Mouse (Mus musculus): ENCODE measurements around the gene Fam186b.

Fam186b gene

DNA sequence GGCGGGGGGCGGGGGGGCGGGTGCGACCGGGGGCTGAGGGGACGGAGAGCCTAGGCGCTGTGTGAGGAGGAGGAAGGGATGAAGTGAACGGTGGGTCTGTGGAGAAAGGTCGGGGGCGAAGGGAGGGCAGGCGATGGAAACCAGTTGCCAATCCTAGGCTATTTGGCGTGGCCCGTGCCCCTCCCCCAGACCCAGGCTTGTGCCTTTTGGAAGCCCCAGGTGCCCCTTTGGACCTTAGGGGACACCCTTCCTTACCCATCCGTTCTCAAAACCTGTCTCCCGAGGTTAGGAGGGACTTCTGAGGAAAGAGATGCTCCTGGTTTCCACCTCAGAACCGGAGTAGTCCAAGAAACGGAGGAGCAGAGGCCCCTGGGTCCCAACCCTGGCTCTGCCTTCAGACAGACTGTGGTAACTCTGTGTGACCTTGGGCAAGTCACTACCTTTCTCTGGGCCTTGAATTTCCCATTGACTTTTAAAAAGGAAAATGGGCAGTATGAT is at the start of gene Fam186b:
Gene Fam186b, minus strand, starts transcription at position 405 of the 498 bp plus-strand sequence.
- DNase-seq (ENCODE audit: extremely low read depth, low read depth): no peak

GRCm38 (mm10) chr15:99344961-99345360 is 49.3 kb upstream of the Fam186b start:
- DNase-seq (ENCODE audit: extremely low read depth, low read depth): no peak

- DNase-seq (ENCODE audit: extremely low read depth, low read depth): no peak
These were observed 48.6 kb upstream of the Fam186b start for GRCm38 (mm10) chr15:99344148-99344870.

DNA sequence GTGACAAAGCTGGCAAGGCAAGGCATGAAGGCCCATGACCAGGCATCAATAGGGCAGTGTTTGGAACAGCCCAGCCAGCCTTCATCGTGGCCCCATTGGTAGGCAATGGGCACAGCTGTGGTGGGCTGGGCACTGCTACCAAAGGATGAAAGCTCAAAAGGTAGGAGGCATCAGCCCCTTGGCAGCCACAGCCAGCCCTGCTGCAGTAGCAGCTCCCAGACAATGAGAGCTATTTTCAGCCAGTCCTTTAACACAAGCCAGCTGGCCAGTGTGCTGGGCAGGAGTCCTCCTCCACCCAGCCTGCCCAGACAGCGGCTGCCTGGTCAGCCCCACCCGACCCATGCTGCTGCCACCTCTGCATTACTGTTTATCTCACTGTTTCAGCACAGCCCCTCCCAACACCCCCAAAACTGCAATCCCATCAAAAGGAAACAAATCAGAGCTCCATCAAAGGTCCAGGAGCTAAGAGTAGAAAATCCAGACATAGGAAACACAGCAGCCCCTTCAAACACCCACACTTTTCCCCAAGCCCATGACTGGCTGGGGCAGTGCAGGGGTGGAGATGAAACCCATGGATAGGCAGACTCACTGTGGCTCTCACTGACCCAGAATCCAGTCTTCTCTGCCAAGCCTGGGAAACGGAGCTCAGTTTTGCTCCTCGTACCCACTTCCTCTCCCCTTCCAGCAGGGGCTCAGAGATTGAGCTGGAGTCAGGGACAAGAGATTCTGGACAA is 47.9 kb upstream of the Fam186b start:
- no peak for DNase-seq (ENCODE audit: extremely low read depth, low read depth)

- no peak for DNase-seq (ENCODE audit: extremely low read depth, low read depth)
These were observed 46.7 kb upstream of the Fam186b start for GRCm38 (mm10) chr15:99342194-99342981.

GRCm38 (mm10) chr15:99341102-99341501 is 45.4 kb upstream of the Fam186b start:
- DNase-seq (ENCODE audit: extremely low read depth, low read depth): peak; percentile 54

- no peak for DNase-seq (ENCODE audit: extremely low read depth, low read depth)
These were observed 44.0 kb upstream of the Fam186b start for GRCm38 (mm10) chr15:99339669-99340068.

GRCm38 (mm10) chr15:99338916-99339315 is 43.2 kb upstream of the Fam186b start:
- no peak for DNase-seq (ENCODE audit: extremely low read depth, low read depth)

DNA sequence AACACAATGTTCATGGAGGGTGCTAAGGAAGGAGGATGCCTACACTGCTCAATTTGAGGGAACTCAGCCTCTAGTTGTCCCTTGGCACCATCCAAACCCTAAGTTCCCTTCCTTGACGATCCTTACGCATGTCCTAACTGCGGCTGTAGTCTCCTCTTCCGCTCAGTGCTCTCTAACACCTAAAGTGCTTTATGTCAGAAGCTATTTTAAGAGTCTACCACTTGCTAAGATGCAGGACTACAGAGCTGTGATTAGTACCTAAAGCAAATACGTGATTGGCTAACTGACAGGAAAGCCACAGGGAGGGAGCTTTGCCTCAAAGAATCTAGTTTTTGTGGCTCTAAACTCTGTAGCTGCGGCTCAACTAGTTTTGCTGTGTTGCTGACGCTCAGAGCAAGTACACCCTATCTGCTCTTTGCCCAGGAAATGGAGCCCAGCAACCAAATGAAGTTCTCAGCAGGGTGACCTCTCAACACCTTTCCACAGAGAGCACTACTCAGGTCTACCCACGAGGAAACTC is 40.2 kb upstream of the Fam186b start:
- DNase-seq (ENCODE audit: extremely low read depth, low read depth): no peak

- no peak for DNase-seq (ENCODE audit: extremely low read depth, low read depth)
These were observed 38.8 kb upstream of the Fam186b start for GRCm38 (mm10) chr15:99334500-99334899.

GRCm38 (mm10) chr15:99333676-99334065 is 38.0 kb upstream of the Fam186b start:
- DNase-seq (ENCODE audit: extremely low read depth, low read depth): no peak

DNA sequence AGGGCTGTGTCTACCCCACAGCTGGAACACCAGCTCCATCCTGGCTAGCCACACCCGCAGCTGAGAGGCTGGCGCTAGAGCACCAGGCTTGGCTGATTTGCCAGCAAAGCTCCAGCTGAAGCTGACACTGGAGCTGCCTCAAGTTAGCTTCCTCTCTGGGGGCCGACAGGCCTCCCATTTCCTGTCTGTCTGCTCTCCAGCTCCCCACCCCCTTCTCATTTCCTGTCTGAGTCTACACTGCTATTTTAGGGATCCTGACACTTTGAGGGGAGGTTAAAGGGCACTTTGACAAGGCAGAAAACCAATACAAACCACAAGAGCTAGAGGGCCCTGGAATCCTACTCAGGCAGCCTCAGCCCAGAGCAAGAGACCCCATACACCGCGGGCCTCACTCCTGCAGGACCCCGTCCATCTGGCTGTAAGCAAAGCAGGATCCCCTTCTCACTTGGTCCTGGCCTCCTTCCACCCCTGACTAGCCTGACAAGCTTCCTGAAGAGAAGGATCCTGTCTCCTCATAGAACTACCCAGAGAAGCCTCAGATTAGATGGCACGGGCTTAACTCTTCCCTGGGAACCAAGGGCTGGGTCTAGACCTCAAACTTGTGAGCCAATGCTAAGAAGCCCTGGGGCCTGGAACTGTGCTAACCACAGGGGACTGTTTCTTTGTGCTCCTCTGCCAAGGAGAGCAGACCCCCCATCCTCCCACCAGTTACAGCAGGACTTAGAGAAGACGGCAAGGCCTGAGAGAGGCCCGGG is 37.4 kb upstream of the Fam186b start:
- DNase-seq (ENCODE audit: extremely low read depth, low read depth): peak; percentile 86

GRCm38 (mm10) chr15:99332111-99332510 is 36.4 kb upstream of the Fam186b start:
- DNase-seq (ENCODE audit: extremely low read depth, low read depth): no peak

GRCm38 (mm10) chr15:99331341-99331740 is 35.7 kb upstream of the Fam186b start:
- no peak for DNase-seq (ENCODE audit: extremely low read depth, low read depth)

GRCm38 (mm10) chr15:99330324-99330723 is 34.6 kb upstream of the Fam186b start:
- no peak for DNase-seq (ENCODE audit: extremely low read depth, low read depth)

- no peak for DNase-seq (ENCODE audit: extremely low read depth, low read depth)
These were observed 32.3 kb upstream of the Fam186b start for GRCm38 (mm10) chr15:99328011-99328410.

- DNase-seq (ENCODE audit: extremely low read depth, low read depth): peak; percentile 47
These were observed 31.3 kb upstream of the Fam186b start for GRCm38 (mm10) chr15:99326959-99327358.

GRCm38 (mm10) chr15:99326407-99326806 is 30.7 kb upstream of the Fam186b start:
- DNase-seq (ENCODE audit: extremely low read depth, low read depth): no peak

DNA sequence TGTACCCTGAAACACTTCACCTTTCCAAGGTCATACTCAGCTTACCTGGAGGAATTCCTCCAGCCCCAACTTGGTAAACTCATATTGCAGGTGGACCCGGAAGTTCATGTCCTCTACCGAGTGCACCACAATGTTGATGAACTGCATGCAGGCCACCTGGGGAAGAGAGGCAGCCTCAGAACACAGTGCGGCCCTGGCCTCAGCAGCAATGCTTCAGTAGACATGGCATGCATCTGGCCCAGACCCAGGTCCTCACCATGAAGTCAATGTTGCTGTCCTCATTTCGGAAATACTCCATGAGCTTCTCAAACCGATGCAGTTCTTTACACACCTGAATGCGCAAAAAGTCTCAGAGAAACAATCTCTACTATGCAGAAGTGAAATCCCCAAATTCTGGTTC is 29.9 kb upstream of the Fam186b start:
- no peak for DNase-seq (ENCODE audit: extremely low read depth, low read depth)

- no peak for DNase-seq (ENCODE audit: extremely low read depth, low read depth)
These were observed 28.5 kb upstream of the Fam186b start for GRCm38 (mm10) chr15:99324151-99324550.

- no peak for DNase-seq (ENCODE audit: extremely low read depth, low read depth)
These were observed 25.3 kb upstream of the Fam186b start for GRCm38 (mm10) chr15:99320978-99321377.

All from MEL-GATA-1-ER (cell line).